In genomic region chr13:45266287-45267064, GRCm38 (mm10) we compare ENCODE assay signal across 14 mouse cellular contexts.
DNase-seq lines count a peak whose midpoint lies in the region; ATAC-seq and TF ChIP-seq lines count a peak whose summit lies in the region.
"Had no signal": no experiment of that assay in that cellular context is flagged by ENCODE, and none has a peak within 500 bp of the region (broad histone marks: within the 10 kb centered on the region; RNA-seq: fewer than 3 reads in every experiment).

No protein-coding gene starts in this region.

- no peaks in the 10 kb centered on the region for H3K9me3 ChIP-seq in heart, embryonic 10.5 days
- no peaks in the 10 kb centered on the region for H3K9me3 ChIP-seq in limb, embryonic 13.5 days
- no peaks in the 10 kb centered on the region for H3K9me3 ChIP-seq in limb, embryonic 10.5 days (replicated peaks)
- H3K9me3 ChIP-seq in MEL (replicated peaks; ENCODE audit: insufficient read depth, low read length), result no peaks in the 10 kb centered on the region

- intact Hi-C loops in heart, postnatal 25 days (cut with DNase I), result no loop called here

- no peak overlapping the region for H3K4me3 ChIP-seq in heart, embryonic 10.5 days
- no peak overlapping the region for H3K4me3 ChIP-seq in limb, embryonic 13.5 days
- no peak overlapping the region for H3K4me3 ChIP-seq in limb, embryonic 10.5 days
- H3K4me3 ChIP-seq in MEL (ENCODE audit: control insufficient read depth in 1 of 2, insufficient read depth in 1 of 2, low read depth in 2 of 2, low read length in 2 of 2), result no peak overlapping the region

- no peak for ATAC-seq in limb, embryonic 13.5 days (ENCODE audit: low FRiP score, low read depth)
- peak; percentile 77 for ATAC-seq in granulocyte monocyte progenitor cell, adult 5-6 weeks (replicated peaks; ENCODE audit: poor library complexity, severe bottlenecking)

- no peaks in the 10 kb centered on the region for H3K79me2 ChIP-seq in MEL (ENCODE audit: control insufficient read depth, insufficient read depth, low read length, poor library complexity)

- TF ChIP-seq EP300 in MEL (IDR thresholded peaks at IDR 0.05; ENCODE audit: low read depth in 1 of 2, low read length in 2 of 2), result no peak

- no peak overlapping the region for H3K9ac ChIP-seq in limb, embryonic 13.5 days
- H3K9ac ChIP-seq in MEL (ENCODE audit: control insufficient read depth, low read depth, low read length, poor library complexity, severe bottlenecking), result no peak overlapping the region
- H3K9ac ChIP-seq: liver, embryonic 14.5 days had no signal

- peak; percentile 53 for DNase-seq in heart, embryonic 10.5 days (ENCODE audit: low spot score)
- DNase-seq in heart, postnatal 25 days (ENCODE audit: low spot score), result no peak
- no peak for DNase-seq in limb, embryonic 10.5 days (ENCODE audit: low spot score)
- DNase-seq in MEL (ENCODE audit: low read depth, low spot score), result peak; percentile 2
- no peak for DNase-seq in embryo, embryonic 10.5 days (ENCODE audit: low spot score)
- DNase-seq in embryo, embryonic 10 days (ENCODE audit: low spot score), result no peak
- DNase-seq: cerebellum, adult 9-10 months; gastrocnemius, postnatal 25 days; kidney, adult 18-20 months; right cerebral cortex, postnatal 14 days; thymus, adult 2 months had no signal

- H3K27ac ChIP-seq in heart, embryonic 10.5 days, result no peak overlapping the region
- H3K27ac ChIP-seq in limb, embryonic 13.5 days, result peak overlapping the region; percentile 39; the same call in 1 of the 2 replicates
- H3K27ac ChIP-seq in limb, embryonic 10.5 days, result no peak overlapping the region
- H3K27ac ChIP-seq in MEL (ENCODE audit: control insufficient read depth, low read depth, low read length), result no peak overlapping the region
- H3K27ac ChIP-seq: liver, embryonic 14.5 days had no signal

- WGBS in heart, embryonic 10.5 days, result 81% methylated on average over 6 of the region's 6 CpGs
- WGBS in limb, embryonic 13.5 days, result 81% methylated on average over 6 of the region's 6 CpGs
- 93% methylated on average over 6 of the region's 6 CpGs for WGBS in limb, embryonic 10.5 days

- TF ChIP-seq POLR2A in MEL (IDR thresholded peaks at IDR 0.05; ENCODE audit: control insufficient read depth in 1 of 2, insufficient read depth in 1 of 2, low read depth in 1 of 2, low read length in 2 of 2, poor library complexity in 1 of 2), result no peak

- H3K4me2 ChIP-seq in limb, embryonic 13.5 days (replicated peaks), result no peak overlapping the region

- TF ChIP-seq CTCF in MEL (IDR thresholded peaks at IDR 0.05 in 2 of 3, conservative IDR thresholded peaks at IDR 0.05 in 1 of 3; ENCODE audit: control insufficient read depth in 1 of 3, insufficient read depth in 1 of 3, low read depth in 2 of 3, low read length in 3 of 3, poor library complexity in 1 of 3, severe bottlenecking in 1 of 3), result no peak

- H3K4me1 ChIP-seq in heart, embryonic 10.5 days, result 0 out of 2 replicates have a peak, but pooled peaks cover 3% of the 10 kb centered on the region
- 0 out of 2 replicates have a peak, but pooled peaks cover 9% of the 10 kb centered on the region for H3K4me1 ChIP-seq in limb, embryonic 13.5 days
- peaks cover 11% of the 10 kb centered on the region for H3K4me1 ChIP-seq in limb, embryonic 10.5 days
- H3K4me1 ChIP-seq in MEL (ENCODE audit: control insufficient read depth in 1 of 2, insufficient read depth in 2 of 2, low read length in 2 of 2), result no peaks in the 10 kb centered on the region

- TF ChIP-seq RAD21 in MEL (IDR thresholded peaks at IDR 0.05; ENCODE audit: low read depth, low read length), result no peak

- H3K27me3 ChIP-seq in heart, embryonic 10.5 days (ENCODE audit: insufficient read depth, poor library complexity, severe bottlenecking), result 0 out of 2 replicates have a peak, but pooled peaks cover 3% of the 10 kb centered on the region
- H3K27me3 ChIP-seq in limb, embryonic 13.5 days, result no peaks in the 10 kb centered on the region
- no peaks in the 10 kb centered on the region for H3K27me3 ChIP-seq in limb, embryonic 10.5 days (ENCODE audit: low read depth, poor library complexity, severe bottlenecking)
- H3K27me3 ChIP-seq in MEL (ENCODE audit: control insufficient read depth in 1 of 2, insufficient read depth in 2 of 2, low read length in 2 of 2), result no peaks in the 10 kb centered on the region; a peak in 1 of 4 replicates

- H3K36me3 ChIP-seq in heart, embryonic 10.5 days, result no peaks in the 10 kb centered on the region
- no peaks in the 10 kb centered on the region for H3K36me3 ChIP-seq in limb, embryonic 13.5 days
- no peaks in the 10 kb centered on the region for H3K36me3 ChIP-seq in limb, embryonic 10.5 days
- no peaks in the 10 kb centered on the region for H3K36me3 ChIP-seq in MEL (ENCODE audit: control insufficient read depth in 1 of 2, insufficient read depth in 2 of 2, low read length in 2 of 2)

TF ChIP-seq in MEL, 35 proteins besides CTCF, POLR2A, EP300 and RAD21:
- TF ChIP-seq NELFE (IDR thresholded peaks at IDR 0.05; ENCODE audit: low read depth, low read length) (no peak), HCFC1 (IDR thresholded peaks at IDR 0.05; ENCODE audit: low read depth, low read length) (no peak), USF1 (IDR thresholded peaks at IDR 0.05; ENCODE audit: low read depth, low read length) (0 out of 2 replicates have a peak, but pooled peaks have one; percentile 17), RCOR1 (IDR thresholded peaks at IDR 0.05; ENCODE audit: low read depth, low read length) (no peak), MYC (IDR thresholded peaks at IDR 0.05; ENCODE audit: low read depth, low read length) (no peak), KAT2A (conservative IDR thresholded peaks at IDR 0.05; ENCODE audit: low read depth, low read length) (no peak), MAX (IDR thresholded peaks at IDR 0.05; ENCODE audit: low read length) (no peak), NRF1 (IDR thresholded peaks at IDR 0.05; ENCODE audit: insufficient read depth, low read depth, low read length, poor library complexity, severe bottlenecking) (no peak)
TF ChIP-seq in MEL: peak in this region for 1.

Comparison
In these comparisons a context has a peak if more than half of its experiments do, and no peak if none do; other contexts are left out.
1. DNase-seq: peak in heart, embryonic 10.5 days (single experiment) and MEL (single experiment); none in heart, postnatal 25 days (single experiment), limb, embryonic 10.5 days (single experiment), embryo, embryonic 10.5 days (single experiment) and embryo, embryonic 10 days (single experiment).